Mouse (Mus musculus): ENCODE measurements at regions not wholly inside any gene's neighbourhood (a gene's known extent, or its start where the extent isn't known, plus 50 kb on each side); places are given as distances from the start of the nearest gene placed in this dataset.
"Not testable (repeated sequence)": the region's sequence is repeated elsewhere in the genome, so short reads cannot be mapped to it uniquely, and the experiment has no call there.

DNA sequence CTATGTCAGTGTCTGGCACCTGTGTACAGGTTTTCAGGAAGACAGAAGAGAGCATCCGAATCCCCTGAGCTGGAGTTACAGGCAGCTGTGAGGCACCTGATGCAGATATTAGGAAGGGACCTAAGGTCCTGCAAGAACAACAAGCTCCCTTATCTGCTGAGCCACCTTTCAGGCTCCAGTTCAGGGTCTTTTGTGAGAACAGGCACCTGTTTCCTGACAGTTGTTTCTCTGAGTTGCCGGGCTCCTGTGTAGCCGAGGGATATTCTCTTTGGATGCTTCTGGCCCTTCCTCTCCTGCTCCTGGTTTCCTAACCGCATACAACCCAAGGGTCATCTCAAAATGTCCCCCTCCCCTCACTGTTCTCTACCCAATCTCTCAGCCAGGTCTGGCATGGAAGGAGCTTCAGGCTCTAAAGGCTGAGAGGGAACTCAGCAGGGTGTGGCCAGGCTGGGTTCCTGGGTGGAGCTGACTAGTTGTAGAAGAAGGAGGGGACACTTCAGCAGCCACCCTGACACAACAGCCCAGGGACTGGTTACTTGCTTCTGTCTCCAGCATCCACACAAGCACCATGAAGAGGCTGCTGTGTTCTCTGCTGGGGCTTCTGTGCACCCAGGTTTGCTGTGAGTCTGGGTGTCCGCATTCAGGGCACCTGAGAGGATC is 619.5 kb downstream of the Dad1 start:
- DNase-seq (ENCODE audit: inconsistent age in 2 of 2, low spot score in 1 of 2) = not testable (repeated sequence)

DNA sequence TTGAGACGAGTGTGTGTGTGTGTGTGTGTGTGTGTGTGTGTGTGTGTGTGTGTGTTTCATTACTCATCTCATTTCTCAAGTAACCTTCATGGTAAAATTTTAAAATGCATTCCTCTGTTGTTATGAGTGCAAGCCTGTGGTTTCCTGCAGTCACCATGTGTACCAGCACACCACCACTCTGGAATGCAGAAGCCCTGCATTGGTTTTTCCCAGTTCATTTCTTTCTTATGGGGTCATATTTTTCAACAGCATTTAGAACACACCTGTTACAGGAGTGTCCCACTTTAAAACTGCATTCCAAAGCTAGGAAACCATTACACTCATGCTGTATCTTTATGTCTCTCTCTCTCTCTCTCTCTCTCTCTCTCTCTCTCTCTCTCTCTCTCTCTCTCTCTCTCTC is 620.2 kb downstream of the Dad1 start:
- DNase-seq (ENCODE audit: inconsistent age in 2 of 2, low spot score in 1 of 2) = not testable (repeated sequence)

DNA sequence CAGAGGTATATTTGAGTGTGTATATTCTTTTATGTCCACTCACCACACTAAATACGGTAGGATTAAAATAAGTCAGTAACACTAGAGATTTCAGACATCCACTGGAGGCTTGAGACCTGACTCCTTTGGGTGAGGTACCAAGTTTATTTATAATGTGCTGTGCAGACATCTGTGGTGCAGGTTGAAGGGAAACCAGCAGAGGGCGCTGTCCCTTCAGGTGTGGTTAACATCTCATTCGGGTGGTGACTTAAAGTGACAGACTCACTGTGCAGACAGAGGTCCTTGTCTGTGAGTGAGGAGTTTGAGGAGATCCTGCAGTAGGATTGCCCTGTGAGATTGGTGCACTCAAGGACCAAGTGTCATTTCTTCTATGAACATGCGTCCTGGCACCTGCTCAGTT is 632.5 kb downstream of the Dad1 start:
- not testable (repeated sequence) for DNase-seq (ENCODE audit: inconsistent age in 2 of 2, low spot score in 1 of 2)

- not testable (repeated sequence) for DNase-seq (ENCODE audit: inconsistent age in 2 of 2, low spot score in 1 of 2)
Measured at GRCm38 (mm10) chr14:53616061-53616460, 637.8 kb downstream of the Dad1 start.

DNA sequence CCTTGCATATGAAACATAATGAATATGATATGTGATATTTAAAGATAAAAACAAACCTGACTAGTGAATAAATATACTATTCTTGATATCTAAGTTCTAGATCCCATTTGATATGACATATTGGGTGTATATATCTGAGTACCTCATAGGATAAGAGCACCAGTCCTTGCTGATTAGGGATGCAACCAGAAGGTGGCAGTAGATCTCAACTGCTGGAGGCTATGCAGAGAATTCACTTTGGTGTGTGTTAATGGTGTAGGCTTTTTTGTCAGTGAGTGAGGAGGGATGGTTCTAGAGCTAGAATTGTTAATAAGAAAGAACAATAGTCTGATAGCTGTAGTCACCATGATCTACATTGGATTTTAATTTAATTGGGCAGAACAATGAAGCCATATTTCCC is 639.6 kb downstream of the Dad1 start:
- DNase-seq (ENCODE audit: inconsistent age in 2 of 2, low spot score in 1 of 2) = no peak

- not testable (repeated sequence) for DNase-seq (ENCODE audit: inconsistent age in 2 of 2, low spot score in 1 of 2)
Measured at GRCm38 (mm10) chr14:53599299-53599698, 654.6 kb downstream of the Dad1 start.

GRCm38 (mm10) chr14:53597287-53597686 is 656.6 kb downstream of the Dad1 start:
- not testable (repeated sequence) for DNase-seq (ENCODE audit: inconsistent age in 2 of 2, low spot score in 1 of 2)

DNA sequence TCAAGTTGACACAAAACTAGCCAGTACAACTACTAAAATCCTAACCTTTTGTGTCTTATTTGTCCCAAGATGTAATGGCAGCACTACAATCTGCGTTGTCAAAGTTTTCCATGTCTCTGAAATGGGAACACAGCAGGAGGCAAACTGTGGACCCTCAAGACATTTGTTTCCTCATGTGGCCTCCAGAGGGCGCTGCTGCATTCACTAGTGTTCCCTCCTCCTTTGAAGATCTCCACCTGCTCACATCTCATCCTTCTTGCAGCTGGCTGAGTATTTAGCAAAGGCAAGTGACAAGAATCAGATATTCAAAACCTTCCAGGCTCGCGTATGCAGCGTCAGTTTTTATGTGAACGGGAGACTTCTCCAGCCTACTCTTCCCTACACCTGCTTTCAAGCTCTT is 663.3 kb downstream of the Dad1 start:
- DNase-seq (ENCODE audit: inconsistent age in 2 of 2, low spot score in 1 of 2) = not testable (repeated sequence)

DNA sequence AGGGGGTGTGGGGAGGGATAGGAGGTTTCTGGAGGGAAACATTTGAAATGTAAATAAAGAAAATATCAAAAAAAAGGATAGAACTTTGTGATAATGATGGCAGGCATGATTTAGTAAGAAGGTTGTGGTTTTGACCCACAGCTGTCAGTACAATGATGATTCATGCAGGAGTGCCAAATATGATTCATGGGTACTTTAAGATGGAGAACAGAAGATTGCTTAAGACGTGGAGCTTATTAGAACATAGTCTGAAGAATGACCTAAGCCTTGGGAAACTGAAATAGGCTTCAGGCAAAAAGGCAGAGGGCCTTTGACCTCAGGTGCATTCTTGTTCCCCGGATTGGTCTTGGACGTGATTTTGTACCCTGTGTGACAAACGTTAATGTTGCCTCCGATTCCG is 671.4 kb downstream of the Dad1 start:
- not testable (repeated sequence) for DNase-seq (ENCODE audit: inconsistent age in 2 of 2, low spot score in 1 of 2)

DNA sequence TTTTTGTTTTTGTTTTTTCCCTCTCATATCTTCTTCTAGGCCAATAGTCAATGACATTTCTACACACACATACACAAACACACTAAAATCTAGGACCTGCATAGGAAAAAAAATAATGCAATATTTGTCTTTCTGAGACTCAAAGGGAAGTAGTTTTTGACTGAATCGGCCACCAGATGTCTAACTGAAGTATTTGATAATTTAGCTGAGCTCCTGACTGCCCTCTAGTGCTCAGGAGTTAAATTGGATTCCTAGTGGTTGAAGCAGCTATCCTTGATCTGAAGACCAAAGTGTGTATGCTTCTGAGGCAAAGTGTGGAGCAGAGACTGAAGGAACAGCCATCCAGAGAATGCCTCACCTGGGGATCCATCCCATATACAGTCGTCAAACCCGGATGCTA is 672.2 kb downstream of the Dad1 start:
- peak in 1 of 2 experiments; percentile 22 for DNase-seq (ENCODE audit: inconsistent age in 2 of 2, low spot score in 1 of 2)

- DNase-seq (ENCODE audit: inconsistent age in 2 of 2, low spot score in 1 of 2) = not testable (repeated sequence)
Measured at GRCm38 (mm10) chr14:53576927-53577326, 677.0 kb downstream of the Dad1 start.

- not testable (repeated sequence) for DNase-seq (ENCODE audit: inconsistent age in 2 of 2, low spot score in 1 of 2)
Measured at GRCm38 (mm10) chr14:53572701-53573100, 681.2 kb downstream of the Dad1 start.

DNA sequence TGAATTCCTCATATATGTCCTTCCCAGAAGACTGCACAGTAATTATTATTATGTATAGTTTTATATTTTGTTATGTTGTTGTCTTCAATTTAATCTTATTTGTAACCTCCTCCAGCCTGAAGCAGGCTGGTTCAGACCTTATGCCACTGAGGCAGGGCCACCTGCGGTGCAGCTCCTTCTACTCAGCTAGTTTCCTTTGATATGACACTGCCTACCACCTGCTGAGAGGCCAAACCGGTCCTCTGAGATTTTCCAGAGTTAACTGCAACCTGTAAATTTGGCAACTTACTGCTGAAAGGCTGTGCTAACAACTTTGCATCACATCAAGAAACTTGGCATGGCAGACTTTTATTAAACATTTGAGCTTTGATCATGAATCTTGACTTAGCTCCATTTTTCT is 691.3 kb downstream of the Dad1 start:
- DNase-seq (ENCODE audit: inconsistent age in 2 of 2, low spot score in 1 of 2) = no peak

- DNase-seq (ENCODE audit: inconsistent age in 2 of 2, low spot score in 1 of 2) = not testable (repeated sequence)
Measured at GRCm38 (mm10) chr14:53560146-53560545, 693.8 kb downstream of the Dad1 start.

- not testable (repeated sequence) for DNase-seq (ENCODE audit: inconsistent age in 2 of 2, low spot score in 1 of 2)
Measured at GRCm38 (mm10) chr14:53559386-53559920, 694.5 kb downstream of the Dad1 start.

DNA sequence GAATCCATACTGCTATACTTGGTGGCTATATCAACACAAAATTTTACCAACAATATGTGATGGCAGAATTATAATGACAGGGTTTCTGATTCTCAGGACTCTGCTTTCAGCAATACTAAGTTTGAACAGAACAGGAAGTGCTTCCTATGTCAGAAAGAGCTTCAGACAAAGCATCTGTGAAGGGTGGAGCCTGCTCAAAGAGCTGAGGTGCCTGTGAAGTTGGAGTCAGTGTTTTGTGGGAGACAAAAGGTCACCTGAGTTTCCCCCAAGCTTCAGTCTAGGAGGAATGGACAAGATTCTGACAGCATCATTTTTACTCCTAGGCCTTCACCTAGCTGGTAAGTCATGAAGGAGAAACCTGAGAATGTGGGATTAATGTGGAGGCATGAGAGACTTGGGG is 700.1 kb downstream of the Dad1 start:
- no peak for DNase-seq (ENCODE audit: inconsistent age in 2 of 2, low spot score in 1 of 2)

DNA sequence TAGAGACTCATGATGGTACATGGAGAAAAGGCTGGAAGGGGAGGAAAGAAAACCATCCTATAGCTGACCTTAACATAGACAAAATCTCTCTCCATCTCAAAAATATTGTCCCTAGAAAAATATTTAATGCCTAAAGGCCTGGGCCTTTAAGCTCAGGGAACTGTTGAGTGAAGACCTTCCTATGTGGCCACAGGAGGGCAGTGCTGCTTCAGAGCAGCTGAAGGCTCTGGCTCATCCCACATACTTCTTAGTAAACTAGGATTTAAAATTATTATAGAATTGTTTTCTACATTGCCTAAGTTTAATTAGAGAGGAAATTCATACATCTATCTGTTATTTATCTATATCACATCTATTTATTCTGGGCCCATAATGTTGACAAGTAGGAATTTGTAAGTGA is 706.5 kb downstream of the Dad1 start:
- DNase-seq (ENCODE audit: inconsistent age in 2 of 2, low spot score in 1 of 2) = peak in 1 of 2 experiments; percentile 27

DNA sequence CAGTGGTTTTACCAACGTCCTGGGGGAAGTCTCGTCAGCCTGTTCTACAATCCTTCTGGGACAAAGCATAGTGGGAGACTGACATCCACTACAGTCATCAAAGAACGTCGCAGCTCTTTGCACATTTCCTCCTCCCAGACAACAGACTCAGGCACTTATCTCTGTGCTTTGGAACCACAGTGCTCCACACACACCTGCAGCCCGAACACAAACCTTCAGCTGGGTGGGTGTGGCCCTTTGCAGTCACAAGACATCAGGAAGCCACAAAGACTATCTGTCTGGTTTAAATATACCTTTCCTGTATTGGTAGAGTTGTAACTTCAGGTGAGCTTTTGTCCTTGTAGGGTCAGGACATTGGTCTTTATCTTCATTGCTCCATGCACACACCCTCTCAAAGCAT is 708.6 kb downstream of the Dad1 start:
- DNase-seq (ENCODE audit: inconsistent age in 2 of 2, low spot score in 1 of 2) = no peak

GRCm38 (mm10) chr14:53541640-53542039 is 712.3 kb downstream of the Dad1 start:
- peak; percentile 13 to 68 for DNase-seq (ENCODE audit: inconsistent age in 2 of 2, low spot score in 1 of 2)

DNA sequence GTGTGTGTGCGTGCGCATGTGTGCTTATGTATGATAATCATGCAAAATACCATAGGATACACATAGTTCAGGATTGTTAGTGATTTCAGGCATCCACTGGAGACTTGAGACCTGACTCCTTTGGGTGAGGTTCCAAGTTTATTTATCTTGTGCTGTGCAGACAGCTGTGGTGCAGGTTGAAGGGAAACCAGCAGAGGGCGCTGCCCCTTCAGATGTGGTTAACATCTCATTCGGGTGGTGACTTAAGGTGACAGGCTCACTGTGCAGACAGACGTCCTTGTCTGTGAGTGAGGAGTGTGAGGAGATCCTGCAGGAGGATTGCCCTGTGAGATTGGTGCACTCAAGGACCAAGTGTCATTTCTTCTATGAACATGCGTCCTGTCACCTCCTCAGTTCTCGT is 716.0 kb downstream of the Dad1 start:
- DNase-seq (ENCODE audit: inconsistent age in 2 of 2, low spot score in 1 of 2) = peak in 1 of 2 experiments; percentile 26

- not testable (repeated sequence) for DNase-seq (ENCODE audit: inconsistent age in 2 of 2, low spot score in 1 of 2)
Measured at GRCm38 (mm10) chr14:53523430-53523829, 730.5 kb downstream of the Dad1 start.

GRCm38 (mm10) chr14:53518954-53519353 is 735.0 kb downstream of the Dad1 start:
- not testable (repeated sequence) for DNase-seq (ENCODE audit: inconsistent age in 2 of 2, low spot score in 1 of 2)
